Mouse (Mus musculus) embryo, embryonic 11 days (tissue): ENCODE measurements around the gene Gm8126.
"Not testable (repeated sequence)": the region's sequence is repeated elsewhere in the genome, so short reads cannot be mapped to it uniquely, and the experiment has no call there.

Experiments
- DNase-seq: peaks from one replicate; pipeline ENCODE4 v3.0.0-alpha.2; 2015

The Gm8126 gene

DNA sequence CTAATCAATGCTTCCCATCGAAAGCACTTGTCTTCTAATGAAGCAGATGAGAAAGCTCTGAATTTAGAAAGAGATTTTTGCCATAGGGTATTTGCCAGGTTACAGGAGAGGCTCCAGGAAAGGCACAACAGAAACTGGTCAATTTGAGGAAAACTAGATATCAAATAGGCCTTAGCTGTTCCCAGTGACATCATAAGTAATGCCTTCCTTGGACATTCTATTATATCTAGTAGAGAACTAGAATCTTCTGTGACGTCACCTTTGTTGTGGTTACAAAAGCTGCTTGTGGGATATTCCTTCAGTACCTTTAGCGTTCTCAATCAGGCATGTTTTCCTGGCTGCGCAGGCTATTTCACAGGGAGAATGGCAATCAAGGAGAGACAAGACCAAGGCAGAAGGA, at the start of gene Gm8126:
Gm8126 (plus strand) TSS at position 301 of the 400 bp plus-strand sequence.
- not testable (repeated sequence) for DNase-seq

DNA sequence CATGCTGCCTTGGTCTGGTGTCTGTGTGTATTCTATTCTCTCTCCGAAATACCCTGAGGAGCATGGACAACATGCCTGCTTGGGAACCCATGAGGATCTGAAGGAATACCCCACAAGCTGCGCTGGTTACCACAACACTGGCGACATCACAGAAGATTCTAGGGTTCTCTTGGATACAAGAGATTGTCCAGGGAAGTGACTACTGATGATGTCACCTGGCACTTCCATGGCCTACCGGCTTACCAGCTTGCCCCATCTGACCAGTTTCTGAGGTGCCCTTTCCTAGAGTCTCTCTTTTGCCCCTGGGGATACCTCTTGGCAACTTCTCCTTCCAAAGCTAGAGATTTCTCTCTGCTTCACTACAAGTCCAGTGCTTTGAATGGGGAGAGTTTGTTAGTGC, 23.2 kb upstream of the Gm8126 start, which contains the start of gene Gm8122:
Gm8122 (minus strand) TSS at position 101 of the 400 bp plus-strand sequence.
- not testable (repeated sequence) for DNase-seq

DNA sequence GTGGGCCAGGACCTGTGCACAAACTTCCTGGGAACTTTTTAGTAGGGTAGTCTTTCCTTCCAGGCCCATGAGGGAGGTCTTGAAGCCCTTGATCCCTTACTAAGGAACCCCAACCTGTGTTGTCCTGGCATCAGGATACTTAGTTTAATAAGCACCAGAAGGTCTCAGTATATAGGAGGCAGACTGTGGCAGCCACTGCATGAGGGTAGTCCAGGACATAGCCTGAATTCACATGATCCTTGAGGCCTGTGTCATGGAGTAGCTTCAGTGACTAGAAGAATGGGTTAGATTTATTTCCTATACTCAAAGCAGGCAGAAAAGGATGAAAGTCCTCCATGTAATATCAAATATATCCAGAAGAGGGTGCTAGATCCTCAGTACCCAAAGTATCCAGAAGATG, 20.7 kb upstream of the Gm8126 start:
- not testable (repeated sequence) for DNase-seq

DNA sequence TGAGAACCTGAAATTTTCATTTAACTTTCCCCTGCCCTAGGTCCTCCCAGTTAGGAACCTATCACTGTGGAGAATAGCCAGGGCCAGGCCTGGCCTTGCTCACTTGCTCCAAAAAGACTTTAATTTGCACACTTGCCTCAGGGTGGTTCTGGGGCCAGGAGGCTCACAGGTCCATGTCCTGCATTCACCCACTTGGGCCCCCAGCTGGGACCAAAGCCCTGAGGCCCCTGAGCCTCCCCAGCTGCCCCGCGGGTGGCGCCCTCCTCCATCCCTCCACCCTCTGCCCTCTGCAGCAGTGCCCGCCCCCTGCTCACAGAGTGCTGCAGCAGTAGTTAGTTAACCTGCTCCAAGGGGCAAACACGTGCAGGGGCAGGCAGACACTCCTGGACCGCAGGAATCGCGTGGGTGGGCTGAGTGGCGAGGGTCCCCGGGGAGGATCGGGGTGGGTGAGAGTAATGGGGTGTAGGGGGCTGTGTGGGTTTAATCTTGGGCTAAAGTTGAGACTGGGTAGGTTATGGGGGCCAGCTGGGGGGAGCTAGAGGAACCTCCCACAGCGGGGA, 8.8 kb upstream of the Gm8126 start:
- not testable (repeated sequence) for DNase-seq

DNA sequence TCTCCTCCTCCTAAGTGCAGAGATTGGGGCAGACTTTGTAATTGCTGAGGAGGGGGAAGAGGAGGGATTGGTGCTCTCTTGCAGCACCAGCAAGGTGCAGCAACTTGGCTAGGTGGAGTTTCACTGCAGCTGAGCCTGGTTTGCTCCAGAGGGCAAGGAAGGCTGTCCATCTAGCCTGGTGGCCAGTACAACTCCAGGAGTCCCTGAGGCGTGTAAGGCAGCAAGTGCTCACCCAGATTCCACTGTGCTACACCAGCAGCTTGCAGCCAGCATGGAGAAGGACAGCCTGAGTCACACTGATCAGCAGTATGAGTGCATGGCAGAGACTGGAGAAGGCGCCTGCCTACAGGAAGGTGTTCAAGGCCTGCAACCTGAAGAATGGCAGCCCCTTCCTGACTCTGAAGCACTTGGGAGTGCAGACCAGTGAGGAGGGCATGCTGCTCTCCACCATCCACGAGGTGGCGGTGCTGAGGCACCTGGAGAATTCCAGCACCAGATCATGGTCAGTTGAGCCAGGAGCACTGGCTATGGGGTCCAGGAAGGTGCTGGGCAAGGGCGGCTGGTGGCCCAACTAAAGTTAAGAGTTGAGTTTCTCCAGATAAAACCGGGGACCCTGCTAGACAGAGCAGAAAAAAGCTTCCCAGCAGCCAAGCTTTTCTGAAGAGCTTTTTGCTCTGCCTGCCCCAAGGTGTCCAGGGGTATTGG, 7.7 kb upstream of the Gm8126 start:
- DNase-seq, result not testable (repeated sequence)

DNA sequence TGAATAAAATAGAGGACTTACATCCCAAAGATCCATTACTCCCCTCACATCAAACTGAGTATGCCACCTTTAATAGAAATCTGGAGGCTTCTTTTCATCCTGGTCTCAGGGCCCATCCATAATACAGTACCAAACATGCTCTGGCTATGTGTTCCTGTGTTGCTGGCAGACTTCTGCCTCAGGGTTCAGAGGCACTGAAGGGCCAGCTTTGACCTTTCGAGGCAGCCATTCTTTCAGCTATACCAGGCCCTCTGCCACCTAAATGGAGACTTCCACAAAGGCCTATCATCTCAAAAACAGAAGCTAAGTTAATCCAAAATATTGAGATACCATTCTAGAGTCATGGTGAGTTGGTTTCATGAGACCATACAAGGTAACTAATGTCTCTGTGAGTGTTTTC, 1.9 kb upstream of the Gm8126 start:
- not testable (repeated sequence) for DNase-seq

DNA sequence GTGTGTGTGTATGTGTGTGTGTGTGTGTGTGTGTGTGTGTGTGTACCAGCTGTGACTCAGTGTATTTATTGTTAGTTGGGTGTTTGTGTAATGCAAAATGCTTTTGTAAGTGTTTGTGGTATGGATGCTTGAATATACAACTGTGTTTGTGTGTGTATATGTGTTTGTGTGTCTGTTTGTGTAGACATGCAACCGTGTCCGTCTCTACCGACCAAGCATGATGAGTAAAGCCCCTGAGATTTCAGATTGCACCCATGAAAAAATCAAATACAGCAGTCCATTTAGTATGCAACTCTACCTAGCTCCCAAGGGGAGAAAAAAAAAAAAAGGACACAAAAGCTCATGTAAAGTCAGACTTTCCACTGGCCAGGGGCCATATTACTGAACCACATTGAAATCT, 5.0 kb downstream of the Gm8126 start:
- not testable (repeated sequence) for DNase-seq

DNA sequence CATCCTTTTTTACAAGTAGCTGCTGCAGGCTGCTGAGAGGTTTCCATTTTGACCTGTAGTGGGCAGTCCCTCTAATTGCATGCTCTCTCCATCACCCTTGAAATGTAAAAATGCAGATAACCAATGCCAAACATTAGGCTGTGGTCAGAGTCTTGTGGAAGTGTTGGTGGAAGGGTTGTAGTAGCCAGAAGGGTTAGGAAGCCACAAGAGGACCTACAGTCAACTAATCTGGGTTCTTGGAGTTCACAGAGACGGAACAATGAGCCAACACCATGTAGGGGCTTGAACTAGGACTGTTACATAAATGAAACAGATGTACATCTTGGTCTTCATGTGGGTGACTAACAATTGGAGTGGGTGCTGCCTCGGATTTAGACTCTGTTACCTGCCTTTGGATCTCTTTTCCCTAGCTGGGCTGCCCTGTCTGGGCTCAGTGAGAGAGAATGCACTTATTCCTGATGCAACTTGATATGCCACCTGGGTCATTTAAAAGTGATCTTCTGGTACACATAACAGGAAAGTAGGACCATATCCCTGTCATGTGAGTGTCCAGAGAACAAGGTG, 10.2 kb downstream of the Gm8126 start:
- not testable (repeated sequence) for DNase-seq

DNA sequence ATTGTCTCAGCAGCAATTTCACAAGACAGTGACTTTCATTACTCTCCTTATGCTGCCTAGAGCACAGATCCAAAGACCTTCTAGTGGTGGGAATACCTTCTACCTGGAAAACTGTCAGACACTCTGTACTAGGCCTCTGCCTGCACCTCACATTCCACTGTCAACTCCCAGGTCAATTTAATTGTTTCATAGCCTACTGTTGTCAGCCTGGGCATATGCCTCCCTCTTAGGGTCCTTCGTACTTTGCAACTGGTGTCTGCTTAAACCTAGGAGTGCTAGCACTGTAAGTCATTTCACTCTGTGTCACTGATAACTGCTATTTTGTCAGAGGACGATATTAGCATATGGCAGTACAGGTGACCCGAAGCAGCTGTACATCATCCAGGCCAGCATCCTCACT, 10.8 kb downstream of the Gm8126 start:
- DNase-seq, result not testable (repeated sequence)

DNA sequence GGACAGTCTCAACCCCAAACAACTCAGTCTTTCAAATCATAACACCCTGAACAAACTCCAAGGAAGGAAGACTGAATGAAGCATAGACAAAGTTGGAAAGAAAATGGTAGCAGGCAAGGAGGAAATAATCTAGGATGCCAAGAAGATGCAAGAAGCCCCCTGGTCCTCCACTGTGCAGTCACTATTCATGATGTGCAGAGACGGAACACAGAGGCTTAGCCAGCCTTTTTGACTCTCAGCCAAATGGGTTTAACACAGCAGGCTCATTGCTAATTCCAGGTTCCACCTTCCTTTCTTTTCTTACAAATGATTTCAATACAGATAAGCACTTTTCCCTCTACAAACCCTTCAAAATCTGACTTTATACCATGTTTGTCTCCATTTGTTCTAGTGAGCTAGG, 14.7 kb downstream of the Gm8126 start:
- DNase-seq, result not testable (repeated sequence)

DNA sequence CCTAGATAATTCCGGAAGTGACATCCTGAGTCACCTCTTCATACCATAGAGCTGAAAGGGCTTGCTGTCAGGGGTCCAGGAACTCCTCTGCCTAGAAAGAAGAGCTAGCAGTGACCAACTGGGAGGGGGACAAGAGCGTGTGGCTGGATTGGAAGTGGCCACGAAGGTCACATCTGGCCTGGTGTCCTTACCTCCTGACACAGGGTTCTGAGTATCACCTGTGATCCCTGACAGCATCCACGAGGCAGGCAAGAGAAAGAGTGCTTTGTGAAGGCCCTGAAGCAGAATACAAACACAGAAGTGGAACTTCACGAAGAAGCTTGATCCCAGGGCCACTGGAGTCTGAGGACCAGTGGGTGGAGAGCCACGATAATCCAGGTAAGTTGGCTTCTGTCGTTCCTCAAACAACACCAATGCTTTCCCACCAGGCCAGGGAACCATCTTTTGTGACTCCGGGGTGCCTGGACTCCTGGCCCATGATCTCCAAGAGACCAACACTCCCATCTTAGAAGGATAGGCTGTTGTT, 16.6 kb downstream of the Gm8126 start, which contains the start of gene Gm9732:
Gm9732 (plus strand) TSS at position 51 of the 526 bp plus-strand sequence.
- DNase-seq, result not testable (repeated sequence)

DNA sequence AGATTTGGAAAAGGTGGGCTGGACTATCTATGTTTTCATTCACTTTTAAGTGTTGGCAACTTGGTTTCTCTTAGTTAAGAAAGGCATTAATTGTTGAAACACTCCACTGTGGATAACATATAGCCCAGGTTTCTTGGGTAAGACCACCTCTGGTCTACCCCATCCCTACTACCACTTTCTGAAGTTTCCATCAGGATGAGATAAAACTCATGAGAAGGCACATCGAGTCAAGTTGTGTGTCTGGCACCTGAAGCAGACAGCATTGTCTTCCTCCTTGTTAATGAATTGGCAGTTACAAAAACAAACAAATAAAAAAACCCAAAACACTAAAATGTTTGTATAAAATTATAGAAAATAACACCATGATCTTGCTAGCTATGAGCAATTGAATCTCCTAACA, 17.3 kb downstream of the Gm8126 start:
- not testable (repeated sequence) for DNase-seq

DNA sequence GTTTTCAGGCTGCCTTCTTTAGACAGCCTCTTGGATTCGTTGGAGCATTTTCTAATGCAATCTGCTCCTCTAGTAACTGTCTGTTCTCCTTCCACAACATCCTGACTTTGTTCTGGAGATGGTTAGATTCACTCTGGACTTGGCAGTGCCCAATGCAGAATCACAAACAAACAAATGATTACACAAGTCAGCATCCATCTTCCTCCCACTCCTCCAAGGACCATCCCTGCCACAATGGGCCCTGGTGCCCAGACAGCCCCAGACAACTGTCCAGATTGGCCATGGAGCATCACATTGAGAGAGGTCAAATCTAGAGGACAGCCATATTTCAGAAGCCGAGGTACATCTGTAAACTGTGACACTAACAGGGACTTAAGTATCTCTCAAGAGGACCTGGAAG, 19.0 kb downstream of the Gm8126 start:
- not testable (repeated sequence) for DNase-seq

DNA sequence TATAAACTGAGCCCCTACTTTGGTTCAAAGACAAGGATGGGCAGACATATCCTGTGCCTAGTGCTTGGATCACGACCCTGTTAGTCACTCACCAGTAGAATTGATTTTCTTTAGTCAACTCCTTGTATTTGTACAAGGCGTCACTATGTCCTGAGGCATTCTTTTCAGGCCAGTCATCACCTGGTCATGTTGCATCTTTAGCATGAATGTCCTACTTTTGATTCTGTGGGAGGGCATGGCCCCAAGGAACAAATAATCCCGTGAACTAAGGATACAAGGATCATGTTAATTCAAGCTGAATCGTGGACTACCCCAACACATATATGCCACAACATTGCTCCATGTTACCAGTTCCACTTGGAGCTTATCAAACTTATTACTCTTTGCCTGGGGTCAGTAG, 19.7 kb downstream of the Gm8126 start:
- DNase-seq, result not testable (repeated sequence)

DNA sequence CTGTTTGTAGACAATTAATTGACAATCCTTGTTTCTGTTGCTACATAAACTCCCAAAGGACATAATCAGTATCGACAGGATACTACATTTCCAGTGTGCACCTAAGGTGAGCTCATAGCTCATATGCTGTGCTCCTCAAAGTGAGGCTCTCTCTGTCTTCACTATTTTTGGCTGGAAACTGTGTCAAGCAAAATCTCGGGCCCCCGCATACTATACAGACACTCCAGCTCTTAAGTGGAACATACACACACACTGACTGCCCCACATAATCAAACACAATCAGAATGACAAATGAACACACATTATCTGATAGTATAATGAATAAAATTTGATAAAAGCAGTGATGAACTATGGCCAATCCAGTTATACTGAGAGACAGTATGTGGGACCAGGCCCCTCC, 20.2 kb downstream of the Gm8126 start:
- DNase-seq, result not testable (repeated sequence)

DNA sequence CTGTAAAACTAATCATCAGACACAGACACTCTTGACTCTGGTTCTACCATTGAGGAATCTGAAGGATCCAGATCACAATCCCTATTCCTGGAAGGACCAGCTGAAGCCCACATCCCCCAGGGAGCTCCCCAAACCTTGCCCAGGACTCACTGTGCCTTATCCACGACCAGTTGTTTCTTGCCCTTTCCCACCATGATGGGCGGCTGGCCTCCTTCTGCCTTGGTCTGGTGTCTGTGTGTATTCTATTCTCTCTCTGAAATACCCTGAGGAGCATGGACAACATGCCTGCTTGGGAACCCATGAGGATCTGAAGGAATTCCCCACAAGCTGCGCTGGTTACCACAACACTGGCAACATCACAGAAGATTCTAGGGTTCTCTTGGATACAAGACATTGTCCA, 35.1 kb downstream of the Gm8126 start, which contains the start of gene Gm8127:
Gm8127 (minus strand) TSS at position 330 of the 400 bp plus-strand sequence.
- DNase-seq, result not testable (repeated sequence)
